Mouse (Mus musculus) hindbrain, embryonic 13.5 days (tissue): Measurements from ENCODE around the gene Gm20388. TPM values are rescaled to one million over a fixed set of nuclear protein-coding genes. Genes with fewer than 3 reads are reported as not detected.

Experiments
- ATAC-seq: fragments of 200-750 bp; cut with Nextera tagmentation; 2 replicates; pipeline ENCODE4 v1.8.0; 2017; ENCODE audit warnings: moderate TSS enrichment; ENCODE audit not compliant: low FRiP score
- H3K27ac ChIP-seq: fragments of 300-500 bp; sonication (generic); 2 replicates; pipeline ENCODE4 v1.5.1; 2015; ENCODE audit warnings: inconsistent platforms, mild to moderate bottlenecking, moderate library complexity
- H3K27me3 ChIP-seq: fragments of 300-500 bp; sonication (generic); 2 replicates; pipeline ENCODE4 v1.6.1; 2015; ENCODE audit warnings: mild to moderate bottlenecking, inconsistent platforms
- H3K36me3 ChIP-seq: fragments of 300-500 bp; sonication (generic); 2 replicates; pipeline ENCODE4 v1.6.1; 2015; ENCODE audit warnings: mild to moderate bottlenecking, inconsistent platforms
- H3K4me1 ChIP-seq: fragments of 300-500 bp; sonication (generic); replicated peaks from 2 replicates; pipeline ENCODE4 v1.6.1; 2015; ENCODE audit warnings: inconsistent platforms
- H3K4me2 ChIP-seq: fragments of 300-500 bp; sonication (generic); 2 replicates; pipeline ENCODE4 v1.6.1; 2015; ENCODE audit warnings: inconsistent platforms, mild to moderate bottlenecking, moderate library complexity
- H3K4me3 ChIP-seq: fragments of 300-500 bp; sonication (generic); 2 replicates; pipeline ENCODE4 v1.5.1; 2015; ENCODE audit warnings: mild to moderate bottlenecking, inconsistent platforms
- H3K9ac ChIP-seq: fragments of 300-500 bp; sonication (generic); 2 replicates; pipeline ENCODE4 v1.6.1; 2015; ENCODE audit warnings: mild to moderate bottlenecking, inconsistent platforms
- H3K9me3 ChIP-seq: fragments of 300-500 bp; sonication (generic); 2 replicates; pipeline ENCODE4 v1.6.1; 2016; ENCODE audit warnings: inconsistent platforms
- WGBS: fragments of 180-500 bp; shearing (Covaris S2); methylation state at CpG from one replicate; pipeline ENCODE4 v1.1.7; 2015; 5-methylcytosine and 5-hydroxymethylcytosine counted together
- polyA plus RNA-seq: library from polyadenylated mRNA; unstranded; fragments of >200 nt; fragmentation: Nextera tagmentation; extraction: Ambion mirVana; gene quantifications from 2 replicates; pipeline ENCODE4 v1.2.1, GENCODE M21; 2015

Gm20388 gene
- polyA plus RNA-seq, 1 experiment from 2014 or later, result 1.9 TPM

GRCm38 (mm10) chr8:120404609-120405036, 494.0 kb downstream of the Gm20388 start:
- no peak overlapping the region for H3K4me2 ChIP-seq
- ATAC-seq, result no peak
- H3K36me3 ChIP-seq, result no peaks in the 10 kb centered on the region
- peak overlapping the region; percentile 60 for H3K27ac ChIP-seq
- no peak overlapping the region for H3K4me3 ChIP-seq
- no peaks in the 10 kb centered on the region for H3K9me3 ChIP-seq
- peaks cover 5% of the 10 kb centered on the region; the same call in 1 of the 2 replicates for H3K27me3 ChIP-seq
- H3K9ac ChIP-seq, result no peak overlapping the region
- peaks cover 64% of the 10 kb centered on the region for H3K4me1 ChIP-seq
- WGBS, result 29% methylated on average over 7 of the region's 7 CpGs

GRCm38 (mm10) chr8:120406008-120406632, 495.5 kb downstream of the Gm20388 start:
- Histone ChIP-seq H3K4me2 (no peak overlapping the region), H3K9ac (no peak overlapping the region), H3K4me3 (no peak overlapping the region), H3K4me1 (peaks cover 71% of the 10 kb centered on the region), H3K27me3 (peaks cover 11% of the 10 kb centered on the region; the same call in 1 of the 2 replicates), H3K36me3 (no peaks in the 10 kb centered on the region), H3K9me3 (no peaks in the 10 kb centered on the region), H3K27ac (no peak overlapping the region)
- WGBS, result 92% methylated on average over 12 of the region's 12 CpGs
- ATAC-seq, result no peak

- 11% methylated on average over 9 of the region's 9 CpGs for WGBS
- Histone ChIP-seq H3K27me3 (peaks cover 14% of the 10 kb centered on the region; the same call in 1 of the 2 replicates), H3K36me3 (no peaks in the 10 kb centered on the region), H3K4me3 (no peak overlapping the region), H3K27ac (peak overlapping the region; percentile 52), H3K9me3 (no peaks in the 10 kb centered on the region), H3K9ac (no peak overlapping the region), H3K4me2 (no peak overlapping the region), H3K4me1 (peaks cover 83% of the 10 kb centered on the region)
- no peak for ATAC-seq
These were observed 497.1 kb downstream of the Gm20388 start for GRCm38 (mm10) chr8:120407701-120408240.

GRCm38 (mm10) chr8:120408241-120409215, 497.9 kb downstream of the Gm20388 start:
- Histone ChIP-seq H3K4me3 (no peak overlapping the region), H3K4me1 (peaks cover 88% of the 10 kb centered on the region), H3K9me3 (no peaks in the 10 kb centered on the region), H3K27me3 (peaks cover 14% of the 10 kb centered on the region; the same call in 1 of the 2 replicates), H3K9ac (peak overlapping the region; percentile 49; the same call in 1 of the 2 replicates), H3K36me3 (no peaks in the 10 kb centered on the region), H3K27ac (peak overlapping the region; percentile 52), H3K4me2 (no peak overlapping the region)
- ATAC-seq, result no peak
- 35% methylated on average over 14 of the region's 14 CpGs for whole genome bisulfite sequencing

GRCm38 (mm10) chr8:120409371-120410013, 498.9 kb downstream of the Gm20388 start:
- peaks cover 88% of the 10 kb centered on the region for H3K4me1 ChIP-seq
- H3K27me3 ChIP-seq, result peaks cover 14% of the 10 kb centered on the region; the same call in 1 of the 2 replicates
- no peak for ATAC-seq
- no peaks in the 10 kb centered on the region for H3K36me3 ChIP-seq
- WGBS, result 33% methylated on average over 11 of the region's 11 CpGs
- no peak overlapping the region for H3K4me3 ChIP-seq
- peak overlapping the region; percentile 24; the same call in 1 of the 2 replicates for H3K9ac ChIP-seq
- no peak overlapping the region for H3K4me2 ChIP-seq
- H3K27ac ChIP-seq, result peak overlapping the region; percentile 58
- no peaks in the 10 kb centered on the region for H3K9me3 ChIP-seq

- no peak overlapping the region for H3K4me3 ChIP-seq
- H3K4me1 ChIP-seq, result peaks cover 99% of the 10 kb centered on the region
- H3K4me2 ChIP-seq, result no peak overlapping the region
- peak overlapping the region; percentile 88 for H3K27ac ChIP-seq
- no peak for ATAC-seq
- no peaks in the 10 kb centered on the region for H3K36me3 ChIP-seq
- 23% methylated on average over 14 of the region's 14 CpGs for WGBS
- peaks cover 14% of the 10 kb centered on the region; the same call in 1 of the 2 replicates for H3K27me3 ChIP-seq
- H3K9me3 ChIP-seq, result no peaks in the 10 kb centered on the region
- H3K9ac ChIP-seq, result peak overlapping the region; percentile 31
These were observed 500.4 kb downstream of the Gm20388 start for GRCm38 (mm10) chr8:120411059-120411458.

GRCm38 (mm10) chr8:120411862-120412261, 501.2 kb downstream of the Gm20388 start:
- no peak for ATAC-seq
- H3K9me3 ChIP-seq, result no peaks in the 10 kb centered on the region
- no peak overlapping the region for H3K4me3 ChIP-seq
- peaks cover 100% of the 10 kb centered on the region for H3K4me1 ChIP-seq
- H3K27ac ChIP-seq, result peak overlapping the region; percentile 88
- H3K27me3 ChIP-seq, result peaks cover 14% of the 10 kb centered on the region; the same call in 1 of the 2 replicates
- WGBS, result 49% methylated on average over 8 of the region's 8 CpGs
- no peaks in the 10 kb centered on the region for H3K36me3 ChIP-seq
- no peak overlapping the region for H3K4me2 ChIP-seq
- peak overlapping the region; percentile 53; the same call in 1 of the 2 replicates for H3K9ac ChIP-seq

GRCm38 (mm10) chr8:120412357-120412756, 501.7 kb downstream of the Gm20388 start:
- Histone ChIP-seq H3K36me3 (no peaks in the 10 kb centered on the region), H3K9ac (peak overlapping the region; percentile 53; the same call in 1 of the 2 replicates), H3K9me3 (no peaks in the 10 kb centered on the region), H3K4me2 (no peak overlapping the region), H3K27ac (peak overlapping the region; percentile 88), H3K4me3 (no peak overlapping the region), H3K4me1 (peaks cover 100% of the 10 kb centered on the region), H3K27me3 (peaks cover 14% of the 10 kb centered on the region; the same call in 1 of the 2 replicates)
- no peak for ATAC-seq
- 87% methylated on average over 4 of the region's 4 CpGs for WGBS

GRCm38 (mm10) chr8:120412911-120413625, 502.4 kb downstream of the Gm20388 start:
- WGBS, result 45% methylated on average over 29 of the region's 29 CpGs
- Histone ChIP-seq H3K4me1 (peaks cover 100% of the 10 kb centered on the region), H3K36me3 (no peaks in the 10 kb centered on the region), H3K27me3 (peaks cover 14% of the 10 kb centered on the region; the same call in 1 of the 2 replicates), H3K4me2 (no peak overlapping the region), H3K9ac (peak overlapping the region; percentile 53), H3K4me3 (no peak overlapping the region), H3K27ac (peak overlapping the region; percentile 88), H3K9me3 (no peaks in the 10 kb centered on the region)
- ATAC-seq, result no peak

GRCm38 (mm10) chr8:120413626-120413988, 503.0 kb downstream of the Gm20388 start:
- WGBS, result 59% methylated on average over 6 of the region's 6 CpGs
- Histone ChIP-seq H3K36me3 (no peaks in the 10 kb centered on the region), H3K9ac (no peak overlapping the region), H3K9me3 (no peaks in the 10 kb centered on the region), H3K4me3 (no peak overlapping the region), H3K27ac (peak overlapping the region; percentile 88), H3K4me1 (peaks cover 100% of the 10 kb centered on the region), H3K4me2 (no peak overlapping the region), H3K27me3 (peaks cover 14% of the 10 kb centered on the region; the same call in 1 of the 2 replicates)
- no peak for ATAC-seq

GRCm38 (mm10) chr8:120414216-120414615, 503.6 kb downstream of the Gm20388 start:
- 84% methylated on average over 4 of the region's 4 CpGs for WGBS
- peaks cover 97% of the 10 kb centered on the region for H3K4me1 ChIP-seq
- H3K36me3 ChIP-seq, result no peaks in the 10 kb centered on the region
- H3K4me2 ChIP-seq, result no peak overlapping the region
- no peaks in the 10 kb centered on the region for H3K9me3 ChIP-seq
- H3K27me3 ChIP-seq, result peaks cover 13% of the 10 kb centered on the region; the same call in 1 of the 2 replicates
- no peak overlapping the region for H3K4me3 ChIP-seq
- H3K9ac ChIP-seq, result no peak overlapping the region
- ATAC-seq, result no peak
- H3K27ac ChIP-seq, result peak overlapping the region; percentile 88; the same call in 1 of the 2 replicates
